Mouse (Mus musculus) cerebellum, adult 11 months (tissue): ENCODE data around the gene Mras.

Source experiments
- DNase-seq: peaks from one replicate; pipeline ENCODE4 v3.0.0; 2022

The Mras gene

GRCm38 (mm10) chr9:99354796-99355195, 82.4 kb downstream of the Mras start:
- no peak for DNase-seq

- no peak for DNase-seq
Observed at GRCm38 (mm10) chr9:99353390-99353789, 83.8 kb downstream of the Mras start.

GRCm38 (mm10) chr9:99352964-99353363, 84.2 kb downstream of the Mras start:
- no peak for DNase-seq

GRCm38 (mm10) chr9:99345351-99345792, 91.8 kb downstream of the Mras start:
- no peak for DNase-seq

GRCm38 (mm10) chr9:99341600-99341999, 95.6 kb downstream of the Mras start:
- no peak for DNase-seq

GRCm38 (mm10) chr9:99340126-99340525, 97.1 kb downstream of the Mras start:
- no peak for DNase-seq

- no peak for DNase-seq
Observed at GRCm38 (mm10) chr9:99339182-99339581, 98.0 kb downstream of the Mras start.

- DNase-seq, result no peak
Observed at GRCm38 (mm10) chr9:99338293-99338692, 98.9 kb downstream of the Mras start.

GRCm38 (mm10) chr9:99336538-99336937, 100.6 kb downstream of the Mras start:
- no peak for DNase-seq
